Mouse (Mus musculus) c-Kit-negative CD71-positive TER-119-positive erythroid progenitor cells, embryonic 14.5 days (primary cell): ENCODE measurements at regions not wholly inside any gene's neighbourhood (a gene's known extent, or its start where the extent isn't known, plus 50 kb on each side); places are given as distances from the start of the nearest gene placed in this dataset.
"Not testable (repeated sequence)": the region's sequence is repeated elsewhere in the genome, so short reads cannot be mapped to it uniquely, and the experiment has no call there.

Source experiments
- DNase-seq: peaks from one replicate; pipeline ENCODE4 v3.0.0-alpha.2; 2013; ENCODE audit warnings: low read depth, low spot score

DNA sequence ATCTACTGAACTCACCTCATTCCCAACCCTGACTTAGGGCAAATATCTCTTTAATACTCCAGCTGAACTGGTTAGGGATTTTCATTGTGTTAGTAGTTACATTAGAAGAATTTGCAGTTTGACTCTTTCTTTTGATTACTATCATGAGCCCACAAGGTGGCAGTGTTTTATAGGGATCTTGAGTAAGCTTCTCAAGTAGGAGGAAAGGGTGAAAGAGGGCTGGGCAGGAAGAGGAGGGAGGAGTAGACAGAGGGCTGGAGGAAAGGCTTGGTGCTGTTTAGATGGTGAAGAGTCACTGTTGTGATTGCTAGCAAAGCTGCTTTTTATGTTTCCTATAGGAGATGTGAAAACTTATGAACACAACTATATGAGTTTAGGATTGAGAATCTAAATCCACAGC lies 793.1 kb downstream of the Dad1 start:
- not testable (repeated sequence) for DNase-seq

DNA sequence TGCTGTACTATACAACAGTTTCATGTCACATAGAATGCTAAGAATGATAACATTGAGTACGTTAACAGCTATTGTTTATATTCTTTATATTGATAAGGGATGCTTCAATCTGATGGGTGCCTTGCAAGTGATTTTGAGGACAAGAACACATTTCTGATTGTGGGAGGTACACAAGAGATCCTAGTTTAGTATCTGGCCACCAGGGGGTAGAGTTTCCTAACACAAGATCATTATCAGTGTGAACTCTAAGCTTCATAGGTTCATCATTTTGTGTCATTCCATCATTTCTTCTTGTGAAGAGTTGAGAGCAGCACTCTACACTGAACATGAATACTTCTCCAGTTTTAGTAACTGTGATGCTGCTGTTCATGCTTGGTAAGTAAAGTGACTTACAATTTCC lies 799.9 kb downstream of the Dad1 start:
- DNase-seq = no peak

DNA sequence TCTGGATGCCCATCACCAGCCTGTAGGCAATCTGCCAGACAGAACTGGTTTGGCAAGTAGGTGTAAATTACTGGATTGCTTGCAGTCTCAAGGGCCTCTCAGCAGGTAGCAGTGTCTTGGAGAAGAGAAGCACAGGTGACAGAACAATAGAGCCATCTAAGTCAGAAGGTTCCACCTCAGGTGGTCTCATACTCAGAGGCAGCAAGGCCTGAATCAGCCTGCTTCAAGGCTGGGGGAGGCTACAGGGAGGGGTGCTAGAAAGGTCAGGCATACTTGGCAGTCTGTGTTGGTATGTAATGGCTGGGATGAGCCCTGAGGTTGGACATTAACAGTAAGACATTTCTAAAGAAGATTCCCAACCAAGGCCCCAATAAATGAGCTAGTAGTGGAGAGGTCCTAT lies 814.3 kb downstream of the Dad1 start:
- not testable (repeated sequence) for DNase-seq

DNA sequence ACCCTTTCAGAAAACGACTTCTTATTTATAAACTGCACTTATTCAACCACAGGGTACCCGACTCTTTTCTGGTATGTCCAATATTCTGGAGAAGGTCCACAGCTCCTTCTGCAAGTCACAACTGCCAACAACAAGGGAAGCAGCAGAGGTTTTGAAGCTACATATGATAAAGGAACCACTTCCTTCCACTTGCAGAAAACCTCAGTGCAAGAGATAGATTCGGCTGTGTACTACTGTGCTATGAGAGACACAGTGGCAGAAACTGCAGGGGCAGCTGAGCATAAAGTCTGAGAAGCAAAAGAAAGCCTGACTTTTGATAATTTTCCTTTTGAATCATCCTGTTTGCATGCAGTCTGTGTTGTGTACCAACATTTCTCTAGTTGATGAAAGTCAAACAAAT lies 823.8 kb downstream of the Dad1 start:
- DNase-seq = not testable (repeated sequence)

DNA sequence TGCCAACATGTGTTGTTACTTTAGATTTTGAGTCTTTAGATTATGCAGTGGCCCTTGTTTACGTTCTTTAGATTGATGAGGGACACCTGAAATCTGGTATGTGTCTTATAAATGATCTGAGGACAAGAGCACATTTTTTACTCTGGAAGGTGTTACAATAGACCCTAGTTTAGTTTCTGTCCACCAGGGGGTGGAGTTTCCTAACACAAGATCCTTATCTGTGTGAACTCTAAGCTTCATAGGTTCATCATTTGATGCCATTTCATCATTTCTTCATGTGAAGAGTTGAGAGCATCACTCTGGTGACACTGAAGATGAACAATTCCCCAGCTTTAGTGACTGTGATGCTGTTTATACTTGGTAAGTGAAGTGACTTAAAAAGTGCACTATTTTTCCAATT lies 825.5 kb downstream of the Dad1 start:
- DNase-seq = not testable (repeated sequence)

DNA sequence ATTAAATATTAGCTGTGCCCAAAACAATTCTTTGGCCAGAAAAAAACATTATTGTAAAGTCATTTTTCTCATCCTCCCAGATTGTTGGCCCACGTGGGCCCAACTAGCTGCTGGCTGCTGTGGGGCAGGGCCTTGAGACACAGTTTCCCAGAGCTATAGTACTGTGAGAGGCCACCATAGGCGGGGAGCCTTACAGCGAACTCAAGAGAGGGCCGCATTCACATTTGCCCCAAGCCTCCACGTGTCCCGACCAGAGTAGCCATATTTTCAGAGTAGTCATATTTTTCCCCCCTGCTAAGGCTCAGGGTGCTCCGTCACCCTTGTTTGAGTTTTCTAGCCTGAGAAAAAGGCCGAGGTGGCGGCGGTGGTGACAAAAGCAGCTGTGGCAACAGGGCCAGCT lies 826.3 kb downstream of the Dad1 start:
- DNase-seq = not testable (repeated sequence)

DNA sequence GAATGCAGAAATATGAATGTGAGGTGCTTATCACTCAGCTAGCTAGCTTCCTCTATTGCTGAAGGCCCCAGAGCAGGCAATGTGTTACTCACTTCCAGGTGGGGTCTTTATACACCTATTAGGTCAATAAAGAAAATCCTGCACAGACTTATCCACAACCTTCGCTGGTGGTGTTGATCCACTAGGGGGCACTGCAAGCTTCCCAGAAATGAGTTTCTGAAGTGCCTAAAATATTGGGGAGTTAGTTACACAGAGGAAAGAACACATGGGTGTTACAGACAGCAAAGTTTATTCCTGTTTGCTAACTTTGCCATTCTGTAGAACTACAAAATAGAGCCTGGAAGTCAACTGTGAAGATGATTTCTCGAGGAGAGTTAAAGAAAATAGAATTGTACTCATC lies 836.9 kb downstream of the Dad1 start:
- not testable (repeated sequence) for DNase-seq

DNA sequence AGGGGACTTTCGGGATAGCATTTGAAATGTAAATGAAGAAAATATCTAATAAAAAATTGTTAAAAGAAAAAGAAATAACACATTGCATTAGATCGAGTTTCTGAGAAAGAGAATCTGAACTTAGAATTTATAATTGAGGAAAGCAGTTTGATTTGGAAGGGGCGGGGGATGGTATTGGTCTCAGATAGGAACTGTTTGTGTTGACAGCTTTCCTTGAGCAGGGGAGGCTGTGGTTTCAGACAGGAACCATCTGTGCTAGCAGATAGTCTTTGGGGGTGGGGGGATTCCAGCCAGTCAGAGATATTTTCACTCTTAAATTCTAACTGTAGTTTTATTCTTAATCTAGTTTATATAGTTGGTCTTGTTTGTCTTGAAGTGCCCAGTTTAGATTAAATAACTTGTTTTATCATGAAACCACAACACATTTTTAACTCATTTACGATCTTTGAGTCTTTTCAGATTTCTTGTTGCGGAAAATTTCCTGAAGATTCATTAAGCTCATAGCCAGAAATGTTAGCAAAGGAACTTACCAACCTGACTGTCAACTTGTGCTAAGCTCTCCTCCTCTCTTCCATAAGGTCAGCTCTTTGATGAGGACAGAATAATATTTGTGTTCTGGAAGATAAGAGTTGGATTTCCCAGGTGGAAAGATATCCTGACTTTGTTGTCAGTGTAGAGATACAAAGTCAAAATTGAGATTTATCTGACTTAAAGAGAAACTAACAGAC lies 846.2 kb downstream of the Dad1 start:
- DNase-seq = not testable (repeated sequence)

DNA sequence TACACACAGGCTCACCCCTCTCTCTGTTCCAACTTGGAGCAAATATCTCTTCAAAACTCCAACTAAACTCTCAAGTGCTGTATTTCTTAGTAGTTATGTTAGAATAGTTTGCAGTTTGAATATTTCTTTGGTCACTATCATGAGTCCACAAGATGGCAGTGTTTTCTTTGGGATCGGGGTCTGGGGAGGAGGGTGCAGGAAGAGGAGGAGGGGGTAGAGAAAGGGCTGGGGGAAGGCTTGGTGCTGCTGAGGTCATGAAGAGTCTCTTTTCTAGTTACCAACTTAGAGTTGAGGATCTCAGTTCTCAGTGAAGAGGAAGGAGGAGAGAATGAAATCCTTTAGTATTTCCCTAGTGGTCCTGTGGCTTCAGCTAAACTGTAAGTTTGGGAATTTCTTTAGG lies 863.6 kb downstream of the Dad1 start:
- not testable (repeated sequence) for DNase-seq

DNA sequence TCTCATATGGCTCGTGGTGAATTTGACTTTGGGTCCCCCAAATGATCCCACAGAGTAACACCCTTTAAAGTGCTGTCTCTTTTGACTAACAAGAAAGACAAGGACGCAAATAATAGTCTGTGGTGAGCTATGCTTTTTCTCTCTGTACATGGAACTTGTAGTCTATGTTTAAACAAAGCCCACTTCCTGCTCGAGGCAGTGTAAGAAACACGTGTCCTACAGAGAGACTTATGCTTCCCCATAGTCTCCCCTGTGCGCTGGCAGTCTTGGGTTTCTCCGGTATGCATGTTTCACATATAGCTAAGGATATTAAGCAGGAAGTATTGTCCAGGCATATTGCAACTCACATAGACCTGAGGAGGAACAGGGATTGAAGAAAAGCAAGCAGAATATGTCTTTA lies 879.0 kb upstream of the Olfr1507 start:
- DNase-seq = not testable (repeated sequence)

DNA sequence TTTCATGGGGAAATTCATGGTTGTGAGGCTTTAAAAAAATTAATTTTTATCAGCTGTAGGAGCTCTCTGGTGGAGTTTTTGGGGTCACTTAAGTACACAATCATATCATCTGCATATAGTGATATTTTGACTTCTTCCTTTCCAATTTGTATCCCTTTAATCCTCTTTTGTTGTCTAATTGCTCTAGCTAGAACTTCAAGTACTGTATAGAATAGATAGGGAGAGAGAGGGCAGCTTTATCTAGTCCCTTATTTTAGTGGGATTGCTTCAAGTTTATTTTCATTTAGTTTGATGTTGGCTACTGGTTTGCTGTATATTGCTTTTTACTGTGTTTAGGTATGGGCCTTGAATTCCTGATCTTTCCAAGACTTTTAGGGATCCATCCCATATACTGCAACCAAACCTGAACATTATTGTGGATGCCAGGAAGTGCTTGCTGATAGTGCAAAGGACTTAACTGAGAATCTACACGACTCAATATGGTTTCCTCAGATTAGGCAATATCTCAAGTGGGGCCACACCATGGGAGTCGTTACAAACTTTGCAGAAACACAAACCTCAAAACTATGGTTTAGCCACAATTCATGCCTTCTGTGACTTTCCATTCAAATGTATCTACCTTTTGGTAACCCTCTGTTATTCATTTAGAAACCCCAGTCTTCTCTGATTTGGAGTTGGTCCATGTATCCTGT lies 878.4 kb upstream of the Olfr1507 start:
- not testable (repeated sequence) for DNase-seq

DNA sequence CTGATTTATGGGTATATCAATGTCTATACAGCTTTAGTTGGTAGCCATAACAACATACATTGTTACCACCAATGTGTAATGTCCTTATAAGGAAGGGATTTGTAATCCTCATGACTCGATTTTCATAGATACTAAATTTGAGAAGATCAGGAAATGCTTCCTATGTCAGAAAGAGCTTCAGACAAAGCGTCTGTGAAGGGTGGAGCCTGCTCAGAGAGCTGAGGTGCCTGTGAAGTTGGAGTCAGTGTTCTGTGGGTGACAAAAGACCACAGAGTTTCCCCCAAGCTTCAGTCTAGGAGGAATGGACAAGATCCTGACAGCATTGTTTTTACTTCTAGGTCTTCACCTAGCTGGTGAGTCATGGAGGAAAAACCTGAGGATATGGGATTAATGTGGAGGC lies 874.2 kb upstream of the Olfr1507 start:
- DNase-seq = no peak

DNA sequence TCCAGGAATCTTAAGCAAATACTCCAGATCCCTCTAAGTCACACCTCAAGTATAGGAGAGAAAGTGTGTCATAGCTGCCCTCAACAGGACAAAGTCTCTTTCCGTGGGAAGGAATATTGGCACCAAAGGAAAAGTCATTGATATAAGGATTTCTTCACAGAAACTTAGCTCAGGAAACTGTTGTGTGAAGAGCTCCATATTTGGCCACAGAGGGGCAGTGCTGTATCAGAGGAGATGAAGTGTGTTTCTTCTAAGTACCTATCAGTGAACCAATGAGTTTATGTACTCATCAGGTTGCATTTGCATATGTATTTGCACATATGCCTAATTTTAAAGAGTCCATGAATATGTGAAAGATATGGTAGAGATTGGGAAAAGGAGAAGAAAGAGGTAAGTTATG lies 871.9 kb upstream of the Olfr1507 start:
- DNase-seq = not testable (repeated sequence)

DNA sequence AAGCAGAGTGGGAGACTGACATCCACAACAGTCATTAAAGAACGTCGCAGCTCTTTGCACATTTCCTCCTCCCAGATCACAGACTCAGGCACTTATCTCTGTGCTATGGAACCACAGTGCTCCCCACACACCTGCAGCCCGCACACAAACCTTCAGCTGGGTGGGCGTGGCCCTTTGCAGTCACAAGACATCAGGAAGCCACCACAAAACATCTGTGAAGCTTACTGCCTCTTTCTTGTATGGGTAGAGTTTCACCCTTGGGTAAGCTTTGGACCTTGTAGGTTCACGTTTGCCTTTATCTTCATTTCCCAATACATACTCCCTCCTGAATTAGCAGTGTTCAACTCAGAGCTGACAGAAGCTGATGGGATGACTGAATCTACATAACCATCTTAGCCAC lies 868.4 kb upstream of the Olfr1507 start:
- peak; percentile 53 for DNase-seq

DNA sequence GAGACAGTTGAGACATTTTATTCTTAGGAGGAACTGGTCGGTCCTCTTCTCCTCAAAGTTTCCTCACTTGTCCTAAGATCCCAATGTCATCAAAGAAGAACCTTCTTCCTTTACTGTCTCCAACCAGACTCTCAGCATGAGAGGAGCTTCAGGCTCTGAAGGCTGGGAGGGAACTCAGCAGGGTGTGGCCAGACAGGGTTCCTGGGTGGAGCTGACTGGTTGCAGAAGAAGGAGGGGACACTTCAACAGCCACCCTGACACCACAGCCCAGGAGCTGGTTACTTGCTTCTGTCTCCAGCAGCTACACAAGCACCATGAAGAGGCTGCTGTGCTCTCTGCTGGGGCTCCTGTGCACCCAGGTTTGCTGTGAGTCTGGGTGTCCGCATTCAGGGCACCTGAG lies 866.5 kb upstream of the Olfr1507 start:
- DNase-seq = not testable (repeated sequence)

DNA sequence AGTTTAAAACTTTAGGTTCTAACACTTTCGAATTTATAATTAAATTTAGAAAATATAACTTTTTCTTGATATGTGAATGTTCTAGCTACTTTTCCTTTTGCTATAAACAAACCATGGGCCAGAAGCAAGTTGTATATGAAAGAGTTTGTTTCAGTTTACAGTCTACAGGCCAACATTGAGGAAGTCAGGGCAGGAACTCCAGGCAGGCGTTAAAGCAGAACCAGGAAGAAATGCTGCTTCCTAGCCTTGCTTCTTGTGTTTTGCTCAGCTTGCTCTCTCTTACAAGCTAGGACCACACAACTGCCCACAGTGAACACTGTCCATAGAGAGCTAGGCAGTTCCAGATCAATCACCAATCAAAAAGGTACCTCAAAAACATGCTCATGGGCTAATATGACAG lies 861.9 kb upstream of the Olfr1507 start:
- not testable (repeated sequence) for DNase-seq

DNA sequence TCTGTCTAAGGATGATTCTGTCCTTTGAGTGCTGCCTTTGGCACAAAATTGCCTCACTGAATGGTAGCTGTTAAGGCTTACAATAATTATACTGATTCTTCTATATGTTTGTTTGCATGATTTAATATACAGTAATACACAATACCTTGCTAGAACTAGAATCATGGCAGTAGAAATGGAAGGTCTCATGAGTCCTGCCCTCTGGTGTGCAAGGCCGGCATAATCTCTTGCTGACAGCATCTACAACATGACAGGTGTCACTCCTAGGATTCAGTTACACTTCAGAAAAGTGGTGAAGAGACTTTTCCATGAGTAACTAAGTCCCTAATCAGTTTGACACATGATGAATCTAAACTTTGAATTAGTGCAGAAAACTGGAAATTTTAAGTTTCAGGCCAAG lies 861.2 kb upstream of the Olfr1507 start:
- DNase-seq = not testable (repeated sequence)

DNA sequence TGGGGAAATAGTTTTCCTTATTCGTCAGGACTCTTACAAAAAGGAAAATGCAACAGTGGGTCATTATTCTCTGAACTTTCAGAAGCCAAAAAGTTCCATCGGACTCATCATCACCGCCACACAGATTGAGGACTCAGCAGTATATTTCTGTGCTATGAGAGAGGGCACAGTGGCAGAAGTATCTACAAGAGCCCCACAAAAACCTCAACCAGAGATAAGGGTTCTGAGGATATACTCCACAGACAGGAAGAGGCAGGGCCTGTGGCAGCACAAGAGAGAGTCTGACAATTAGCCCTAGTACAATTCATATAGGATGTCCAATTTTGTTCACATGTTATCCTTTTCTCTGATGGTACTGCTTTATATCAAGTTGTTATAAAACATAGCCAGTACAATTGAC lies 855.9 kb upstream of the Olfr1507 start:
- not testable (repeated sequence) for DNase-seq

DNA sequence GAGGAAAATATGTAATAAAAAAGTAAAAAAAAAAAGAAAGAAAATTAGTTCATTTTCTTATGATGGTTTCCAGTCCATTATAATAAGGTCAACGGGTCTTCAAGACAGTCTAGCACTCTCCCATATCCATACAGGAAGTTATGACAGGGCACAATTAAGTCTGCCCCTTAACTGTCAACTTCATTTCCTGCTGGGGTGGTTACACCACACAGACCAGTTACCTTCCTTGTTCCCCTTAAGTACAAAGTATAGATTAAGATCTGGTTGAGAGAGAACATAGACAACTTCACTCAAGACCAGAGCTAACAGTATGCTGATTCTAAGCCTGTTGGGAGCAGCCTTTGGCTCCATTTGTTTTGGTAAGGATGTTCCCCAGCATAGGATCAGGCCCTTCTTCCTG lies 855.2 kb upstream of the Olfr1507 start:
- not testable (repeated sequence) for DNase-seq

DNA sequence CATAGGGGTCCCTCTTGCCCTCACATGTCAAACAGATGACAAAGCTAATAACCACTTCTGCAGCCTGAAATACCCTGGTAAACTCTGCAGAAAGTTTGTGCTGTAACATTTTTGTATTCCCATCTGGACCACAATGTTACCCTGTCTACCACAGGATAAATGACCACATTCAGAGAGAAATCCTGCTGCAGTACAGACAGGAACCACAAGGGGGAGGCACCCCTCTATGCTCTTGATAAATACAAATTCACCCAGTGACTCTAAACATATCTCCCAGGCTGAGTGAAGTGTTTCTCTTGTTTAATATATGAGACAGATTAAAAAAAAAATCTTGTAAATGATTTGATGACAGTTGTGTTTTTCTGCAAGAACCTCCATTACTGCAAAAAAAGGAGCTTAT lies 853.6 kb upstream of the Olfr1507 start:
- not testable (repeated sequence) for DNase-seq

DNA sequence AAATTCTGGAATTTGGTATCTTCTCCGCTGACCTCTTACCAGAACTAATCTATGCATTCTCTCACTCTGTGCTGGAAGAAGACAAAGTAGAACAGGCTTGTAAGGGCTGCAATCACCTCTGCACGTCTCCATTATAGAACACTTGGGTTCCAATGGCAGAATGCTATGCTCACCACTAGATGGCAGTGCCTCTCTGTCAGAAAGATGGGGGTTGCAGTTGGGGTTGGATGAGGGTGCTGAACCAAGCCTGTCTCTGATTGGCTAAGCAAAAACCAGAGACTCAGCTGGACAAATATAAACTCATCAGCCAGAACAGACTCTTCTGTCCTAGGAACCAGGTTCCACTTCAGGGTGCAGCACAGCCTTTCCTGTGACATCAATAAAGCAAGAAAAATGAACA lies 850.0 kb upstream of the Olfr1507 start:
- DNase-seq = not testable (repeated sequence)

DNA sequence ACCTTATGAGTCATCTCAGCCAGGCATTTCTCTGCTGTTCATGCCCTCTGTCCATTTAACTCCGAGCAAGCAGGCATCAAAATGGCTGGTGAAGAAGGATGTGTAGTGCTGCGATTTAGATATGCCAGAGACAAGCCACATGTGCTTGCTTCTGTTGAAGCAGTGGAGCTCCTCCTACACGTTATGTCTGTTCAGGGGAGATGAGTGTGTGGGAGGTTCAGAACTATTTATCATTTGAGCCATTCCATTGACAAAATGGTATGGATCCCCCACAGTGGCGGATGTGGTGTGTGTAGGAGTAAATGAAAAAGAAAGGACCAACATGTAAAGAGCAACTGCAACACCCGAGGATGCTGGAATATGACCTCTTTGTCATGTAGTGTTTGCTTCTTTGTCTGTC lies 848.3 kb upstream of the Olfr1507 start:
- not testable (repeated sequence) for DNase-seq

DNA sequence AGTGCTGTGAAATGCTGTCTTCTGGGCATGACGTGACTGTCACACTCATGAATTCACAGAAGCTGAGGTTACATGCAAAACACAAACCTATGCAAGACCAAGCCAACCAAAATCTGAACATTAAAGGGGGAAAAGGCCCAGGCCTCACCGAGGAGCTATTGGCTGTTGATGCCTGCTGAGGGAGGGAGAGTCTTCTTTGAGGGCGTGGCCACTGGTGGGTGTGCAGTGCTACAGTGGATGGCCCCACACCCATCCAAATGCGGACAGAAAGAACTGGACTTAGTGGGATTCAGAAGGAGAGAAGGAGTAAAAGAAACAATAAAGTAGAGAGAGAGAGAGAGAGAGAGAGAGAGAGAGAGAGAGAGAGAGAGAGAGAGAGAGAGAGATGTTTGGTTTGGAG lies 843.6 kb upstream of the Olfr1507 start:
- not testable (repeated sequence) for DNase-seq
